Mouse (Mus musculus) heart, adult 2 months (tissue): Measurements from ENCODE around the gene Lgi4.

ENCODE experiments used
- CTCF ChIP-seq: fragments of 200-600 bp; IDR thresholded peaks from 2 replicates; pipeline ENCODE4 v1.8.1; 2022; ENCODE audit warnings: antibody characterized with exemption, mild to moderate bottlenecking, moderate library complexity
- POLR2A ChIP-seq: fragments of 200-500 bp; IDR thresholded peaks from 2 replicates; pipeline ENCODE4 v1.6.1; 2011; ENCODE audit warnings: mild to moderate bottlenecking, low read depth, low read length, control low read depth; ENCODE audit not compliant: insufficient read depth

GRCm38 (mm10) chr7:31077470-31077869 is 18.3 kb downstream of the Lgi4 start:
- TF ChIP-seq POLR2A (no peak), CTCF (no peak)
